Mouse (Mus musculus): ENCODE measurements around the gene BC049762.

The BC049762 gene

GRCm38 (mm10) chr11:51262342-51263285 is at the start of gene BC049762:
Gene BC049762 (minus strand): TSS chr11:51263046.
- DNase-seq (ENCODE audit: low read depth) = peak; percentile 94

- DNase-seq (ENCODE audit: low read depth) = no peak
Observed at GRCm38 (mm10) chr11:51311846-51312245, 49.0 kb upstream of the BC049762 start.

GRCm38 (mm10) chr11:51308306-51308705 is 45.5 kb upstream of the BC049762 start:
- no peak for DNase-seq (ENCODE audit: low read depth)

DNA sequence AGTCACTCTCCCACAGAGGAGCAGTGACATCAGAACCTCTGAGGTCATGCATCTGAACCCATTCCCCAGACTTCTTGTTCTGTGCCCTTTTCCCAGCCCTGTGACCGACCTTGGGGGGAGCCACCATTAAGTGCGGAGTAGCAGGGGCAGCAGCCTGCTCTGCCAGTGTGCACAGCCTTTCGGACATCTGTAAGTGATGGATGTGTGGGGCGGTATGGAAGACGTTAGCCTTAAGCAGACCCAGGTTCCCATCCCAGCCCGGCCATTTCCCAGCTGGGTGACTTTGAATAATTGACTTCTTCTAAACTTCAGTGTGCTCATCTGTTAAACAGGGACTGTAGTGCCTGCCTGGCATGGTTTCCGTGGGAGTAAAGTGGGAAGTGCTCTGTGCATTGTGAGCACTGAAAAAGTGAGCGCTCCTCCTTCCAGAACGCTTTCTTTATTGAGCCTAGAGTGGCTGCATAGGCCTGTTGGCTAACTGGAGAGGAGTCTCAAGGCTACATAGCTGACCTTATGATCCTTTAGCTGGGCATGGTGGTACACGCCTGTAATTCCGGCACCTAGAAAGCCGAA is 41.2 kb upstream of the BC049762 start:
- DNase-seq (ENCODE audit: low read depth) = no peak

- no peak for DNase-seq (ENCODE audit: low read depth)
Observed at GRCm38 (mm10) chr11:51302396-51302795, 39.5 kb upstream of the BC049762 start.

DNA sequence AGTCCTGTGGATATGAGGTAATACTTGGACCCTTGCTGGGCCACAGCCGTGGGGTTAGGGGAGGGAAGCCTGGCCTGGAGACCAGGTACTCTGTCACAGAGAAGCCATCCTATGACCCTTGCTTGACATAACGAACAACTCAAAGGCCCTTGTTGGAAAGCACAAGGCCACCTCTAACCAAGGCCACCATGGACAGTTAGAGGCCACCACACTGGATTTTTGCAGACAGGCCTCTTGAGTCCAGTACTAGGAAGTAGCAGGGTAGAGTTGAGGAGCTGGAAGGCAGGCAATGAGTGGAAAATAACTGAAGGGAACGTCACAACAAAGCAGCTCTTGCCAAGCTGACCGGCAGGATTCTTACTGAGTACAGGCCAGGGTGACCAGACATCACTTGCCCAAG is 35.8 kb upstream of the BC049762 start:
- no peak for DNase-seq (ENCODE audit: low read depth)

- DNase-seq (ENCODE audit: low read depth) = no peak
Observed at GRCm38 (mm10) chr11:51295742-51296141, 32.9 kb upstream of the BC049762 start.

DNA sequence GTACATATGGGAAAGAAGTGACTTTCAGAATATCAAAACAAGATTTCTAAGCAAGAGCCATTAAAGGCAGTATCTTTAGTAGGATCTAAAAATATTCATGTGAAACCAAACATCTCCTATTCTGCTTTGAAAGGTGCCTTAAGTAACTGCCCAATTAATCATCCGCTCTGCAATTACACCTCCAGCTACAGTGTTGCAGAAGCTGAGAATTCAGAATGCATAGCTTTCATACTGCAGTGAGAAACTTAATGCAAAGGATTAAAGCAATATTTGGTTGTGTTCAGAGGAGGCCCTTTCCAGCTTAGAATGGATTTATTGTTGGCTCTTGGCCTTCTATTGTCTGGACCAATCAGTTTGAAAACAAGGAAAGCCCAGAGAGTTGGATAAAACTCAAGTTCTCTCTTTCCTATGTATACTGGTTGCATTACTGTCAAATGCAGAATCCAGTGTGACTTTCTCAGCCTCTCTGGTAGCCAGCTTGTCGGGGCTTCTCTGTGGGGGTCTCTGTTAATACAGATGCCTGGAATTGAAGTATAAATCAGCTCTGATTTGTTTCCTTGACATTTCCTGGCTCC is 31.2 kb upstream of the BC049762 start:
- DNase-seq (ENCODE audit: low read depth) = no peak

DNA sequence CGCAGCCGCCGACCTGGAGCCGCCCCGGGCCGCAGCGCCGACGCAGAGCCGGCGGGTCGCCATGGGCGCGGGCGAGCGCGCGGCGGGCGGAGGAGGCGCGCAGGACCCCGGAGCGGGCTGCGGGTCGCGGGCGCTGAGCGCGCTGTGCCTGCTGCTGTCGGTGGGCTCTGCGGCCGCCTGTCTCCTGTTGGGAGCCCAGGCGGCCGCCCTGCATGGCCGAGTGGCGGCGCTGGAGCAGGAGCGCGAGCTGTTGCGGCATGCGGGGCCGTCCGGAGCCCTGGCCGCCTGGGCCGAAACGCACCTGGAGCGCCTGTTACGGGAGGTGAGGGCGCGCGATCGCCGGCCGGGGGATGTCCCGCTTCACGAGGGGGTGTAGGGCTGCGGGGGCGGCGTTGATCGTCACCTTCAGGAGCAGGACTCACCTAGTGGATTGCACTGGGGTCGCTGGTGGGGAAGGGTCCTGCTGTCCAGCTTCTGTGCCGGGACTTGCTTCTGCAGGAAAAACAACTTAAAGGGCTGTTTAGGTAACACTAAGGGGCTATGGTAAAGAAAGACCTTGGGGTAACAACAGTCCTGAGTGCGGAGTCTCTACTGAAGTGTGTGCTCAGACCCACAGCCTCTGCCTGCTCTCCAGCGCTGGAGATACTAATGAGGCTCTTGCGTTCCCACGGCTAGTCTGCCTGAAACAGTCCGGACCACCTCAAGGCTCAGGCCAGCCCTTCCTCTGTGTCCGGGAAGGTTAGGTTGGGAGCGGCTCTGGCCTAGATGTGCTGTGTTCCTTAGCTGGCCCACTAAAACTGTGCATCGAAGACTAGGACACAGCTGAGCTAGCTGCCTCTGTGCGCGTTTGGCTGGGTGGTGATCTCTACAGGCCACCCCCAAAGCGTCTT is 27.5 kb upstream of the BC049762 start:
- DNase-seq (ENCODE audit: low read depth) = no peak

DNA sequence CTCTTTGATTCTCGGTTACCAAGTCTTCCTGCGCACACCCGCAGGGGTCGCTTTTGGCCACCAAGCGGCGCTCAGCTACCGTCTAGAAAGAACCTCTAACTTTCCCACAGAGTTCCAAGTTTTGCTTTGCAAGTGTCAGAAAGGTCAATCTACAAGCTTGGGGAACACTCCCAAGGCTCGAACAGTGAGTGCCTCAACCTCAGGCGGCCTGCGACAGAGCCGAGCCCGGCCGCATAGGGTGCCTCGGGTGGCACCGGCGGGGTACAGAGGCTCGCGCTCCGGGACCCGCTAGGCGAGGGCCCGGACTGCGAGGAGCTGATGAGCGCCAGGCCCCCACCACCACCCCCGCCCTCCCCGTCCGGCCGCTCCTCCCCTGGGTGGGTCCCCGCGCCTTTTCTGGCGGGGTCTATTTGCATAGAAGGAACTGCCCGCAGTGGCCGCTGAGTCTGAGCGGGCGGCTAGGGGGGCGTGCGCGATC is 26.8 kb upstream of the BC049762 start, which contains the start of gene Col23a1:
Col23a1 (plus strand) TSS at position 357 of the 478 bp plus-strand sequence.
- peak; percentile 46 for DNase-seq (ENCODE audit: low read depth)

- DNase-seq (ENCODE audit: low read depth) = no peak
Observed at GRCm38 (mm10) chr11:51274418-51274817, 11.6 kb upstream of the BC049762 start.

GRCm38 (mm10) chr11:51265326-51265725 is 2.5 kb upstream of the BC049762 start:
- peak; percentile 14 for DNase-seq (ENCODE audit: low read depth)

GRCm38 (mm10) chr11:51264352-51264751 is 1.5 kb upstream of the BC049762 start:
- DNase-seq (ENCODE audit: low read depth) = peak; percentile 44

DNA sequence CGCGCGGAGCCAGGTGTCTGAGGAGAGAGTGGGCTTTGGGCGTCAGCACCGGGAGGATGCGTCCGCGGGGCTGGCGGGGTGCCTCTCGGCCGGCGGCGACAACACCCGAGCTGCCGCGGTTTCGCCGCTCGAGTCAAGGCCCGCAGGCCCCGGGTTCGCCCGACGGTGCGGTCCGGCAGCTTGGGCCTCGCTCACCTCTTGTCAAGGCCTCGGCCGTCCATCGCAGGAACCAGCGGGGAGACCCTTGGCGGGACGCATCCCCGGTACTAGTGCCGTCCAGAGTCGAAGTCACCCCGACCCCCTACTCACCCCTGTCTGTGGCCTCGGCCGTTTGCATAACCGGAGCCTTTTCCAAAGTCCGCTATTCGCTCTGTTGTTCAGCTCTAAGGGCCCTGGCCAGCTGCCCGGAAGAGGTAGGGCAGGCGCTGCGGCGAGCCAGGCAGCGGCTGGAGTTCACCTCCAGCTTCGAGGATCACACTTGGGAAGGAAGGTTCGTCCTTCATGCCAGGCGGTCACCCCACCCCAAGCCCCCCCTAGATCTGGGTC is 513 bp upstream of the BC049762 start:
- peak; percentile 10 for DNase-seq (ENCODE audit: low read depth)

- peak; percentile 9 for DNase-seq (ENCODE audit: low read depth)
Observed at GRCm38 (mm10) chr11:51261680-51262219, 1.1 kb downstream of the BC049762 start, which contains the start of gene Clk4. Gene Clk4 (plus strand): TSS chr11:51261730.

- no peak for DNase-seq (ENCODE audit: low read depth)
Observed at GRCm38 (mm10) chr11:51257006-51257405, 5.8 kb downstream of the BC049762 start.

GRCm38 (mm10) chr11:51242897-51243296 is 19.9 kb downstream of the BC049762 start:
- no peak for DNase-seq (ENCODE audit: low read depth)

DNA sequence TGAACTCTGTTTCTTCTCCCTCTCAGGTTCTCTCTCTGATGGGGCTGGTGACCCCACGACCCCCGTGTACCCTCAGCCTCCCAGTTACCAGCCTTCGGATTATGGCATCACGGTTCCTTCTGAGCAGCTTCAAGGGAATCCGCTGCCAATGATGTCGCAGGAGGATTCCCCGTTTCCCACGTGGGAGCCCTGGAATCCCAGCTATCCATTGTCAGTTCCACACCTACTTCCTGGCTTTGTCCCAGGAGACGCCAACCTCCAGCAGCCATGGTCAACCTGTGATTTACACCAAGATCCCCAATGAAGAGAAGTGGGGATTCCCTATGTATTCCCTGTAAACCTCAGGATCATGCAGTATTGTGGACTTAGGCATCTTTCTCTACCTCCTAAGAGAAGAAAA is 28.2 kb downstream of the BC049762 start:
- DNase-seq (ENCODE audit: low read depth) = no peak

GRCm38 (mm10) chr11:51227104-51227503 is 35.7 kb downstream of the BC049762 start:
- no peak for DNase-seq (ENCODE audit: low read depth)

DNA sequence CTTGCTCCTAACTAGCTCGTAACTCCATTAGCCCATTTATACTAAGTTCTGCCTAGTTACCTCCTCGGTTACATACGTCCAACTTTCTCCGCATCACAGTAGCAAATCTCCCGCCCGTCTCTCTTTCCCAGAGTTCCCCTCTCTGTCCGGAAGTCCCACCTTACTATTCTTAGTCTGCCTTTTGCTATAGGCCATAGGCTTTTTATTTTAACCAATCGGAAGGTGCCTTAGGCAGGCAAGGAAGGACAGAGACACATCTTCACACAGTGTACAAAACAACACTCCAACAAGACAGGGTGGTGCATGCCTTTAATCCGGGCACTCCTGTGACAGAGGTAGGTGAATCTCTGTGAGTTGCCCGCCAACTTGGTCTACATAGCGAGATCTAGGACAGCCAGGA is 42.5 kb downstream of the BC049762 start, which contains the start of gene Gm12569:
Gm12569 (plus strand) TSS at position 166 of the 400 bp plus-strand sequence.
- DNase-seq (ENCODE audit: low read depth) = no peak

Data from c-Kit-positive CD71-positive TER-119-negative erythroid progenitor cells, embryonic 14.5 days (primary cell).